Mouse (Mus musculus): Measurements from ENCODE around the gene Matn4.
A peak's percentile ranks its signal among the peaks of the same experiment; 100 is the strongest.

Matn4 gene

GRCm38 (mm10) chr2:164405060-164405459, at the start of gene Matn4:
TSS of gene Matn4 (minus strand) at chr2:164405160.
- DNase-seq = no peak

GRCm38 (mm10) chr2:164453887-164454500, 49.0 kb upstream of the Matn4 start:
- peak; percentile 56 for DNase-seq

GRCm38 (mm10) chr2:164453047-164453757, 48.2 kb upstream of the Matn4 start:
- DNase-seq = peak; percentile 49

- no peak for DNase-seq
Observed at GRCm38 (mm10) chr2:164452000-164452676, 47.2 kb upstream of the Matn4 start.

GRCm38 (mm10) chr2:164449341-164450042, 44.5 kb upstream of the Matn4 start:
- no peak for DNase-seq

GRCm38 (mm10) chr2:164448921-164449320, 44.0 kb upstream of the Matn4 start:
- DNase-seq = no peak

- DNase-seq = no peak
Observed at GRCm38 (mm10) chr2:164448140-164448539, 43.2 kb upstream of the Matn4 start.

GRCm38 (mm10) chr2:164446086-164446469, 41.1 kb upstream of the Matn4 start:
- DNase-seq = no peak

GRCm38 (mm10) chr2:164445399-164446085, 40.6 kb upstream of the Matn4 start:
- no peak for DNase-seq

- DNase-seq = no peak
Observed at GRCm38 (mm10) chr2:164444701-164445100, 39.7 kb upstream of the Matn4 start.

- no peak for DNase-seq
Observed at GRCm38 (mm10) chr2:164443460-164444000, 38.6 kb upstream of the Matn4 start, which contains the start of gene Sdc4. TSS of gene Sdc4 (minus strand) at chr2:164443887.

- DNase-seq = peak; percentile 92
Observed at GRCm38 (mm10) chr2:164443051-164443437, 38.1 kb upstream of the Matn4 start.

GRCm38 (mm10) chr2:164442315-164443050, 37.5 kb upstream of the Matn4 start:
- DNase-seq = peak; percentile 59

GRCm38 (mm10) chr2:164441731-164442130, 36.8 kb upstream of the Matn4 start:
- peak; percentile 44 for DNase-seq

GRCm38 (mm10) chr2:164441155-164441554, 36.2 kb upstream of the Matn4 start:
- DNase-seq = peak; percentile 69

GRCm38 (mm10) chr2:164440314-164440713, 35.4 kb upstream of the Matn4 start:
- peak; percentile 51 for DNase-seq

GRCm38 (mm10) chr2:164439001-164439421, 34.1 kb upstream of the Matn4 start:
- DNase-seq = no peak

- peak; percentile 48 for DNase-seq
Observed at GRCm38 (mm10) chr2:164438257-164438656, 33.3 kb upstream of the Matn4 start.

GRCm38 (mm10) chr2:164437710-164438109, 32.8 kb upstream of the Matn4 start:
- DNase-seq = peak; percentile 82

GRCm38 (mm10) chr2:164436961-164437360, 32.0 kb upstream of the Matn4 start:
- peak; percentile 80 for DNase-seq

- peak; percentile 54 for DNase-seq
Observed at GRCm38 (mm10) chr2:164436215-164436913, 31.4 kb upstream of the Matn4 start.
